Mouse (Mus musculus) thymus, postnatal 25 days (tissue): Measurements from ENCODE around the gene Hao2.

ENCODE experiments used
- DNase-seq: peaks from one replicate; pipeline ENCODE4 v3.0.0; 2022

The Hao2 gene

GRCm38 (mm10) chr3:98855160-98855559 is 37.9 kb downstream of the Hao2 start:
- DNase-seq = no peak

GRCm38 (mm10) chr3:98853685-98854084 is 39.4 kb downstream of the Hao2 start:
- DNase-seq = no peak

- no peak for DNase-seq
These were observed 40.0 kb downstream of the Hao2 start for GRCm38 (mm10) chr3:98853051-98853450.

GRCm38 (mm10) chr3:98852631-98853030 is 40.4 kb downstream of the Hao2 start:
- no peak for DNase-seq

- no peak for DNase-seq
These were observed 41.2 kb downstream of the Hao2 start for GRCm38 (mm10) chr3:98851853-98852252.

- no peak for DNase-seq
These were observed 42.8 kb downstream of the Hao2 start for GRCm38 (mm10) chr3:98850262-98850661.

- DNase-seq = no peak
These were observed 44.1 kb downstream of the Hao2 start for GRCm38 (mm10) chr3:98848898-98849297.
